Mouse (Mus musculus) ES-E14 (cell line): ENCODE data around the gene Klf2. TPM values are rescaled to one million over a fixed set of nuclear protein-coding genes. Genes with fewer than 3 reads are reported as not detected.
A peak's percentile ranks its signal among the peaks of the same experiment; 100 is the strongest.

Experiments
- DNase-seq: peaks from one replicate; pipeline ENCODE4 v3.0.0-alpha.2; 2013; ENCODE audit warnings: low read depth, low spot score
- H3K27ac ChIP-seq: 2 replicates; pipeline ENCODE4 v1.5.1; 2012; ENCODE audit warnings: low read depth, mild to moderate bottlenecking, low read length, moderate library complexity, mixed read lengths; ENCODE audit not compliant: poor library complexity, insufficient read depth, severe bottlenecking
- H3K36me3 ChIP-seq: 2 replicates; pipeline ENCODE4 v1.6.1; 2012; ENCODE audit warnings: mild to moderate bottlenecking, low read length, moderate library complexity, mixed read lengths; ENCODE audit not compliant: control insufficient read depth, poor library complexity, insufficient read depth, severe bottlenecking
- H3K4me1 ChIP-seq, 2 experiments: fragments of 150-350 bp in 1 of 2; sonication (generic) in 1 of 2; 2 replicates each; pipeline ENCODE4 v1.6.1; 2012; ENCODE audit warnings: low read length in 2 of 2, mild to moderate bottlenecking in 1 of 2, mixed read lengths in 1 of 2; ENCODE audit not compliant: control insufficient read depth in 2 of 2, insufficient read depth in 2 of 2, poor library complexity in 1 of 2
- H3K4me3 ChIP-seq, 2 experiments: fragments of 150-350 bp in 1 of 2; sonication (generic) in 1 of 2; 2 replicates each; pipeline ENCODE4 v1.5.1; 2012; ENCODE audit warnings: low read length in 2 of 2, low read depth in 1 of 2, mild to moderate bottlenecking in 1 of 2, mixed read lengths in 1 of 2; ENCODE audit not compliant: insufficient read depth in 1 of 2, poor library complexity in 1 of 2, severe bottlenecking in 1 of 2
- H3K9ac ChIP-seq: 2 replicates; pipeline ENCODE4 v1.6.1; 2012; ENCODE audit warnings: low read depth, mild to moderate bottlenecking, low read length, mixed read lengths; ENCODE audit not compliant: poor library complexity, insufficient read depth, severe bottlenecking
- H3K9me3 ChIP-seq: fragments of 150-350 bp; sonication (generic); 2 replicates; pipeline ENCODE4 v1.6.1; 2012; ENCODE audit warnings: low read depth, mild to moderate bottlenecking, low read length; ENCODE audit not compliant: control insufficient read depth, insufficient read depth
- CHD2 ChIP-seq: IDR thresholded peaks from 2 replicates; pipeline ENCODE4 v1.6.1; 2014; ENCODE audit warnings: mild to moderate bottlenecking, low read depth, low read length, inconsistent platforms
- HCFC1 ChIP-seq: IDR thresholded peaks from 2 replicates; pipeline ENCODE4 v1.6.1; 2012; ENCODE audit warnings: low read length, inconsistent platforms, borderline replicate concordance; ENCODE audit not compliant: insufficient read depth
- MAFK ChIP-seq: IDR thresholded peaks from 2 replicates; pipeline ENCODE4 v1.6.1; 2014; ENCODE audit warnings: mild to moderate bottlenecking, low read depth, low read length, inconsistent platforms; ENCODE audit not compliant: insufficient read depth
- ZC3H11A ChIP-seq: IDR thresholded peaks from 2 replicates; pipeline ENCODE4 v1.6.1; 2012; ENCODE audit warnings: low read depth, mild to moderate bottlenecking, inconsistent platforms, low read length, borderline replicate concordance
- ZNF384 ChIP-seq: IDR thresholded peaks from 2 replicates; pipeline ENCODE4 v1.6.1; 2012; ENCODE audit warnings: low read depth, low read length, inconsistent platforms
- in situ Hi-C, 2 experiments: fragments of 600-800 bp; cut with MboI; formaldehyde crosslinking; loops; one replicate each; pipeline ENCODE4 v1.15.1; 2025; ENCODE audit warnings: low sequenced_read_pairs in 2 of 2, inconsistent platforms in 1 of 2; ENCODE audit not compliant: unreplicated experiment in 2 of 2
- total RNA-seq: library from RNA; depleted of rRNA; stranded (reverse); fragments of 300-350 nt; gene quantifications from 2 replicates; pipeline ENCODE4 v1.2.3, GENCODE M21; 2012

Klf2 gene
- total RNA-seq, 1 experiment = 55.0 TPM

GRCm38 (mm10) chr8:72362754-72363153 is 43.9 kb downstream of the Klf2 start:
- H3K9me3 ChIP-seq = no peaks in the 10 kb centered on the region
- no peak for DNase-seq
- H3K4me1 ChIP-seq = peaks cover 2 to 7% of the 10 kb centered on the region in 2 experiments; a peak in 2 of 4 replicates
- no peak overlapping the region for H3K27ac ChIP-seq
- TF ChIP-seq ZC3H11A (no peak), MAFK (no peak), ZNF384 (no peak), HCFC1 (no peak), CHD2 (no peak)
- H3K9ac ChIP-seq = no peak overlapping the region
- H3K4me3 ChIP-seq = no peak overlapping the region
- H3K36me3 ChIP-seq = peaks cover 39% of the 10 kb centered on the region
- in situ Hi-C loops = loop anchor here in 1 of 2 experiments (10.0 kb wide), 1 partner anchor 98 kb away; no protein-coding TSS in a partner anchor

DNA sequence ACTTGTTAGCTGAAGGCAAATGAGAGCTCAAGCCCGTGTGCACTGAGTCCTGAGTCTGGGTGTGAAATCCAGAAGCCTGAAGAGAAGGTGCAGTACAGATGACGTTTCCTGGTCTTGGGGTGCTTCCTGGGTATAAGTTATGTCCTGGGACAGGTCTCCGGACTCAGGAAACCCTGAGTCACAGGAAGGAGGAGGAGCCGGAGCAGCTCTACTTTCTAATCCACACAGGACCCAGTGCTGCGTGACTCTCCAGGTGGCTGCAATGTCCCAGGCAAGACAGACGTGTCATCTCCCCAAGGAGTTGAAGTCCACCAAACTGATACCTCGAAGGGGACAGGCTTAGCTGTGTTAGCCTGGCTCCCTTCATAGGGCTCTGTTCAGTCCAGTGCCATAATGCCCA is 44.6 kb downstream of the Klf2 start:
- Histone ChIP-seq H3K4me1 (peaks cover 2 to 7% of the 10 kb centered on the region in 2 experiments; a peak in 2 of 4 replicates), H3K9ac (no peak overlapping the region), H3K27ac (no peak overlapping the region), H3K4me3 (no peak overlapping the region), H3K9me3 (no peaks in the 10 kb centered on the region), H3K36me3 (peaks cover 46% of the 10 kb centered on the region)
- TF ChIP-seq CHD2 = no peak
- TF ChIP-seq MAFK = no peak
- no peak for TF ChIP-seq ZNF384
- TF ChIP-seq HCFC1 = no peak
- TF ChIP-seq ZC3H11A = no peak
- in situ Hi-C loops = loop anchor here in 1 of 2 experiments (10.0 kb wide), 1 partner anchor 99 kb away; no protein-coding TSS in a partner anchor
- no peak for DNase-seq

GRCm38 (mm10) chr8:72365016-72365415 is 46.2 kb downstream of the Klf2 start:
- DNase-seq = no peak
- no peak overlapping the region for H3K9ac ChIP-seq
- in situ Hi-C loops = loop anchor here (5.0 to 10.0 kb wide), 2 partner anchors 98 to 100 kb away; no protein-coding TSS in a partner anchor
- no peak overlapping the region for H3K4me3 ChIP-seq
- no peaks in the 10 kb centered on the region for H3K9me3 ChIP-seq
- no peak overlapping the region for H3K27ac ChIP-seq
- H3K4me1 ChIP-seq = peaks cover 2 to 7% of the 10 kb centered on the region in 2 experiments; a peak in 2 of 4 replicates
- H3K36me3 ChIP-seq = peaks cover 52% of the 10 kb centered on the region
- TF ChIP-seq CHD2 (no peak), ZC3H11A (no peak), MAFK (no peak), HCFC1 (no peak), ZNF384 (no peak)

DNA sequence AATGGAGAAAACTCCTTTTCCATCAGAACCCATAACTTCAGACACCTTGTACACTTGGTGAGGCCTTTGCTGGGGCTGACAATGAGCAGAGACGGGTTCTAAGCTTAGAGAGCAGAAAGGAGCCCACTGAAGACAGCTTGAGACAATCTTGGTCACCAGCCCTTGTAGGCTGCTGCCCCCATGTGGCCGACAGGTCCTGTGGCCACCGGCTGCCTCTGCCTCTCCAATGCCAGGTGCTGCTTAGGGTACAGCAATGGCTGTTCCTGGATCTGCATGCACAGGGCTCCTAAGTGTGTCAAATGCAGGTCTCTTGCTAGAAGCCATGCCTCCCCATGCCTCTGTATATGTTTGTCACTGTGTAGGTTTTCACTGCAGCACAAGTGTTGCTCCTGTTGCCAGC is 47.0 kb downstream of the Klf2 start:
- TF ChIP-seq ZNF384 (no peak), HCFC1 (no peak), MAFK (no peak), CHD2 (no peak), ZC3H11A (peak; percentile 98)
- Histone ChIP-seq H3K9me3 (no peaks in the 10 kb centered on the region), H3K4me3 (no peak overlapping the region), H3K27ac (no peak overlapping the region), H3K36me3 (peaks cover 54% of the 10 kb centered on the region), H3K9ac (no peak overlapping the region), H3K4me1 (peaks cover 2 to 7% of the 10 kb centered on the region in 2 experiments; a peak in 1 of 4 replicates)
- peak; percentile 62 for DNase-seq
- in situ Hi-C loops = loop anchor here (5.0 to 10.0 kb wide), 2 partner anchors 99 to 101 kb away; no protein-coding TSS in a partner anchor
